Mouse (Mus musculus) heart, adult 2 months (tissue): ENCODE data around the gene Prpf4. TPM values are rescaled to one million over a fixed set of nuclear protein-coding genes. Genes with fewer than 3 reads are reported as not detected.
A peak's percentile ranks its signal among the peaks of the same experiment; 100 is the strongest.

Experiments
- DNase-seq, 2 experiments: peaks; one replicate each; pipeline ENCODE4 v3.0.0; 2021
- H3K27ac ChIP-seq: fragments of 200-600 bp; 2 replicates; pipeline ENCODE4 v1.8.1; 2022
- H3K27me3 ChIP-seq: fragments of 200-500 bp; 2 replicates; pipeline ENCODE4 v1.6.1; 2012; ENCODE audit warnings: mild to moderate bottlenecking, low read length, inconsistent platforms, mixed read lengths; ENCODE audit not compliant: control insufficient read depth, insufficient read depth
- H3K36me3 ChIP-seq: fragments of 200-500 bp; 2 replicates; pipeline ENCODE4 v1.6.1; 2012; ENCODE audit warnings: low read length, inconsistent platforms; ENCODE audit not compliant: control insufficient read depth, insufficient read depth
- H3K4me1 ChIP-seq: fragments of 200-500 bp; 2 replicates; pipeline ENCODE4 v1.6.1; 2011; ENCODE audit warnings: low read length; ENCODE audit not compliant: control insufficient read depth, insufficient read depth
- H3K4me3 ChIP-seq: fragments of 200-600 bp; 2 replicates; pipeline ENCODE4 v1.8.1; 2022
- H3K79me2 ChIP-seq: fragments of 200-500 bp; replicated peaks from 2 replicates; pipeline ENCODE4 v1.6.1; 2012; ENCODE audit warnings: mild to moderate bottlenecking, inconsistent platforms, low read length, moderate library complexity, mixed read lengths; ENCODE audit not compliant: control insufficient read depth, insufficient read depth
- H3K9ac ChIP-seq: fragments of 200-500 bp; 2 replicates; pipeline ENCODE4 v1.6.1; 2012; ENCODE audit warnings: low read depth, mild to moderate bottlenecking, control low read depth, inconsistent platforms, low read length, mixed read lengths
- CTCF ChIP-seq: fragments of 200-600 bp; IDR thresholded peaks from 2 replicates; pipeline ENCODE4 v1.8.1; 2022; ENCODE audit warnings: antibody characterized with exemption, mild to moderate bottlenecking, moderate library complexity
- EP300 ChIP-seq: fragments of 200-500 bp; IDR thresholded peaks from 2 replicates; pipeline ENCODE4 v1.6.1; 2011; ENCODE audit warnings: low read depth, low read length, control low read depth; ENCODE audit not compliant: insufficient read depth
- POLR2A ChIP-seq: fragments of 200-500 bp; IDR thresholded peaks from 2 replicates; pipeline ENCODE4 v1.6.1; 2011; ENCODE audit warnings: mild to moderate bottlenecking, low read depth, low read length, control low read depth; ENCODE audit not compliant: insufficient read depth
- WGBS: fragments of 180-500 bp; shearing (Covaris S2); methylation state at CpG from one replicate; pipeline ENCODE4 v1.1.7; 2018; 5-methylcytosine and 5-hydroxymethylcytosine counted together
- intact Hi-C: fragments of 180-260 bp; cut with DNase I; formaldehyde crosslinking; loops from one replicate; pipeline ENCODE4 v1.15.1; 2025
- polyA plus RNA-seq: library from polyadenylated mRNA; depleted of rRNA; stranded (reverse); fragments of >200 nt; gene quantifications from 2 replicates; pipeline ENCODE4 v1.2.3, GENCODE M21; 2012
- total RNA-seq, 2 experiments: library from RNA; stranded (reverse); gene quantifications; 2 replicates each; pipeline ENCODE4 v1.2.3; 2021

The Prpf4 gene
- total and polyA plus RNA-seq, 3 experiments = 7.4 to 9.9 (median 9.9) TPM

DNA sequence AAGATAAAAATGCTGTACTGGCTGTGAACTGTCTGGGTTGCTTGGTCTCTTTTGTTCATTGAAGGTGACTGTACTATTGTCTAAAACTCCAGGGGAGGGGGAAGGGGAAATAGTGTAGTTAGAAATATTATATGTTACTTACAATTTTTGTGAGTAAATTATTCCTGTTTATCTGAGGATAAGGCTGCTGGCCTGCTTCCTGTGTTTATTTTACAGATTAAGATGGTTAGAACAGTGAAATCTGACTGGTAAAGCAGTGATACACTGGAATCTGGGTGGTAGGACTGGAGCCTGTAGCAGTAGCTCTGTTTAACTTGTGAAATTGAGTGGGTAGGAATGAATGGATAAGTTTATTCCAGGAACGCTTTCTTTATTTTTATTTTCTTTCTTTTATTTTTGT lies 46.6 kb upstream of the Prpf4 start:
- peaks cover 2% of the 10 kb centered on the region; the same call in 1 of the 2 replicates for H3K4me1 ChIP-seq
- no peaks in the 10 kb centered on the region for H3K27me3 ChIP-seq
- H3K4me3 ChIP-seq = 0 out of 2 replicates have a peak overlapping the region, but pooled peaks have one; percentile 2
- DNase-seq = no peak
- H3K36me3 ChIP-seq = peaks cover 8% of the 10 kb centered on the region
- peaks cover 2% of the 10 kb centered on the region for H3K79me2 ChIP-seq
- H3K27ac ChIP-seq = no peak overlapping the region; the same call in 1 of the 2 replicates
- WGBS = 58% methylated on average over 1 of the region's 1 CpGs
- TF ChIP-seq POLR2A (no peak), CTCF (no peak), EP300 (no peak)
- intact Hi-C loops = loop anchor here (5.0 kb wide), 1 partner anchor 155 kb away; the partner anchor contains the start of gene Alad
- no peak overlapping the region for H3K9ac ChIP-seq

DNA sequence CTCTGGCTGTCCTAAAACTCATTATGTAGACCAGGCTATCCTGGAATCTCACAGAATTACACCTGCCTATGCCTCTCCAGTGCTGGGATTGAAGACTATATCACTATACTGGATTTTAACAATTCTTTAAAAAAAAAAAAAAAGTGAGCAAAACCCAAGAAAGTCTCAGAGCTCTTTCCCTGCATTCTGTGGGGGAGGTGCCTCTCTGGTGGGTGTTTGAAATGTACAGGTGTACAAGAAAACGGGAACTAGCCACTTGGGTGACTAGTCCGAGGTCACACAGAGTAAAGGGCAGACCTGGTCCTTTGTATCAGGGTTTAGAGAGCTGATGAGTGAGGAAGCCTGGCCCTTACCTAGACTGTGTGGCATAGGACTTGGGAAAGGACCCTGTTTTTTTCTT lies 46.2 kb upstream of the Prpf4 start:
- Histone ChIP-seq H3K4me3 (no peak overlapping the region), H3K27me3 (no peaks in the 10 kb centered on the region), H3K9ac (no peak overlapping the region), H3K27ac (no peak overlapping the region), H3K36me3 (peaks cover 8% of the 10 kb centered on the region), H3K4me1 (peaks cover under 1% of the 10 kb centered on the region; the same call in 1 of the 2 replicates), H3K79me2 (peaks cover 2% of the 10 kb centered on the region)
- TF ChIP-seq POLR2A (no peak), CTCF (no peak), EP300 (no peak)
- intact Hi-C loops = loop anchor here (5.0 kb wide), 1 partner anchor 155 kb away; the partner anchor contains the start of gene Alad
- no peak for DNase-seq
- whole genome bisulfite sequencing = 80% methylated on average over 2 of the region's 2 CpGs

DNA sequence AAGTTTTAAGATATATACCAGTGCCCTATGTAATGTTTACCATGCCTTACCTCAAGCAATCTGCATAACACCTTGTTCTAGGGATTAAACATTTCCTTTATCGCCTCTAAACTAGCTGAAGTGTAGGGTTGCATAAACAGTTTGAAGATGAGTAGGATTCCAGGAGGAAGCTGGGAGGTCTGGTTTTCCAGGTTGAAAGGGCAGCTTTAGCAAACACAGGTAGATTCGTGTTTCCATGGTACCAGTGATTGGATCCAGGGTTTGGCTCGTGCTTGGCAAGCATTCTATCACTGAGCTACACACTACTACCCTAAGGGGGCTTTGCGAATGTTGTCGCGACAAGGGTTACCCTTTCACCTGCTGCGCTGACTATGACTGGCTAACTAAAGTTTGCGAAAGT lies 44.3 kb upstream of the Prpf4 start:
- intact Hi-C loops = loop anchor here (5.0 kb wide), 1 partner anchor 153 kb away; the partner anchor contains the start of gene Alad
- TF ChIP-seq POLR2A (no peak), CTCF (no peak), EP300 (no peak)
- H3K36me3 ChIP-seq = peaks cover 7% of the 10 kb centered on the region

GRCm38 (mm10) chr4:62366291-62366690 lies 42.3 kb upstream of the Prpf4 start:
- intact Hi-C loops = loop anchor here (2.0 kb wide), 1 partner anchor 33 kb away; no protein-coding TSS in a partner anchor
- Histone ChIP-seq H3K27ac (no peak overlapping the region), H3K79me2 (peaks cover 1% of the 10 kb centered on the region; the same call in 1 of the 2 replicates), H3K36me3 (peaks cover 4% of the 10 kb centered on the region), H3K27me3 (no peaks in the 10 kb centered on the region), H3K9ac (no peak overlapping the region), H3K4me1 (peaks cover 5% of the 10 kb centered on the region), H3K4me3 (no peak overlapping the region)
- TF ChIP-seq POLR2A (no peak), CTCF (no peak), EP300 (no peak)
- 78% methylated on average over 4 of the region's 4 CpGs for WGBS
- no peak for DNase-seq

More for the DNA sequence above, 44.3 kb upstream of the Prpf4 start:
- WGBS = 90% methylated on average over 8 of the region's 8 CpGs
- Histone ChIP-seq H3K4me3 (no peak overlapping the region), H3K27me3 (no peaks in the 10 kb centered on the region), H3K79me2 (peaks cover 1% of the 10 kb centered on the region), H3K27ac (no peak overlapping the region), H3K4me1 (peaks cover 2% of the 10 kb centered on the region), H3K9ac (no peak overlapping the region)
- no peak for DNase-seq

GRCm38 (mm10) chr4:62367586-62367985 lies 41.0 kb upstream of the Prpf4 start:
- no peak overlapping the region for H3K27ac ChIP-seq
- WGBS = 87% methylated on average over 6 of the region's 6 CpGs
- H3K79me2 ChIP-seq = peaks cover 2% of the 10 kb centered on the region; the same call in 1 of the 2 replicates
- peaks cover 9% of the 10 kb centered on the region for H3K4me1 ChIP-seq
- no peak for DNase-seq
- no peak overlapping the region for H3K9ac ChIP-seq
- no peaks in the 10 kb centered on the region for H3K27me3 ChIP-seq
- peaks cover 2% of the 10 kb centered on the region; the same call in 1 of the 2 replicates for H3K36me3 ChIP-seq
- intact Hi-C loops = loop anchor here (2.0 kb wide), 1 partner anchor 31 kb away; no protein-coding TSS in a partner anchor
- no peak overlapping the region for H3K4me3 ChIP-seq
- TF ChIP-seq POLR2A = no peak
- no peak for TF ChIP-seq EP300
- no peak for TF ChIP-seq CTCF

- 21% methylated on average over 3 of the region's 3 CpGs for WGBS
- Histone ChIP-seq H3K4me1 (peaks cover 10% of the 10 kb centered on the region), H3K27me3 (no peaks in the 10 kb centered on the region), H3K27ac (no peak overlapping the region), H3K4me3 (no peak overlapping the region), H3K9ac (no peak overlapping the region), H3K79me2 (peaks cover 4% of the 10 kb centered on the region), H3K36me3 (peaks cover 2% of the 10 kb centered on the region; the same call in 1 of the 2 replicates)
- TF ChIP-seq CTCF = no peak
- TF ChIP-seq EP300 = no peak
- TF ChIP-seq POLR2A = no peak
- no peak for DNase-seq
- intact Hi-C loops = no loop called here
These were observed 39.5 kb upstream of the Prpf4 start for GRCm38 (mm10) chr4:62369091-62369490.
